Mouse (Mus musculus) intestine, embryonic 16.5 days (tissue): ENCODE measurements around the gene 5330417C22Rik. TPM values are rescaled to one million over a fixed set of nuclear protein-coding genes. Genes with fewer than 3 reads are reported as not detected.

Source experiments
- ATAC-seq: fragments of 200-750 bp; cut with Nextera tagmentation; 2 replicates; pipeline ENCODE4 v1.8.0; 2017; ENCODE audit warnings: moderate TSS enrichment, moderate library complexity
- H3K27ac ChIP-seq: fragments of 300-500 bp; sonication (generic); 2 replicates; pipeline ENCODE4 v1.5.1; 2014; ENCODE audit warnings: mild to moderate bottlenecking, low read length
- H3K27me3 ChIP-seq: fragments of 300-500 bp; sonication (generic); replicated peaks from 2 replicates; pipeline ENCODE4 v1.6.1; 2014; ENCODE audit warnings: low read length, control low read depth, mixed read lengths; ENCODE audit not compliant: control insufficient read depth, insufficient read depth
- H3K36me3 ChIP-seq: fragments of 300-500 bp; sonication (generic); 2 replicates; pipeline ENCODE4 v1.6.1; 2014; ENCODE audit warnings: low read length, control low read depth; ENCODE audit not compliant: control insufficient read depth, insufficient read depth
- H3K4me1 ChIP-seq: fragments of 300-500 bp; sonication (generic); 2 replicates; pipeline ENCODE4 v1.6.1; 2014; ENCODE audit warnings: low read length, control low read depth, mixed read lengths; ENCODE audit not compliant: control insufficient read depth, insufficient read depth
- H3K4me2 ChIP-seq: fragments of 300-500 bp; sonication (generic); 2 replicates; pipeline ENCODE4 v1.6.1; 2014; ENCODE audit warnings: low read depth, low read length, control low read depth
- H3K4me3 ChIP-seq: fragments of 300-500 bp; sonication (generic); 2 replicates; pipeline ENCODE4 v1.5.1; 2014; ENCODE audit warnings: mild to moderate bottlenecking, low read length
- H3K9ac ChIP-seq: fragments of 300-500 bp; sonication (generic); 2 replicates; pipeline ENCODE4 v1.6.1; 2014; ENCODE audit warnings: low read depth, low read length
- H3K9me3 ChIP-seq: fragments of 300-500 bp; sonication (generic); 2 replicates; pipeline ENCODE4 v1.6.1; 2016; ENCODE audit warnings: low read length, control low read depth; ENCODE audit not compliant: control insufficient read depth
- WGBS: fragments of 180-500 bp; shearing (Covaris S2); extraction: QIAGEN DNeasy Blood & Tissue Kit; methylation state at CpG from one replicate; pipeline ENCODE4 v1.1.7; 2014; 5-methylcytosine and 5-hydroxymethylcytosine counted together
- polyA plus RNA-seq: library from polyadenylated mRNA; unstranded; fragments of >200 nt; fragmentation: Nextera tagmentation; extraction: Ambion mirVana; gene quantifications from 2 replicates; pipeline ENCODE4 v1.2.1, GENCODE M21; 2015

Gene 5330417C22Rik
- polyA plus RNA-seq, 1 experiment from 2014 or later = 15.5 TPM

GRCm38 (mm10) chr3:108476761-108477619 is 59.3 kb downstream of the 5330417C22Rik start:
- Histone ChIP-seq H3K27ac (peak overlapping the region; percentile 79), H3K9ac (peak overlapping the region; percentile 34; the same call in 1 of the 2 replicates), H3K9me3 (no peaks in the 10 kb centered on the region), H3K4me3 (no peak overlapping the region), H3K4me1 (peaks cover 12% of the 10 kb centered on the region), H3K36me3 (no peaks in the 10 kb centered on the region), H3K27me3 (no peaks in the 10 kb centered on the region), H3K4me2 (peak overlapping the region; percentile 21; the same call in 1 of the 2 replicates)
- 38% methylated on average over 14 of the region's 14 CpGs for WGBS
- peak; percentile 91 for ATAC-seq

GRCm38 (mm10) chr3:108475496-108475895 is 60.8 kb downstream of the 5330417C22Rik start:
- H3K9ac ChIP-seq = no peak overlapping the region
- WGBS = 64% methylated on average over 5 of the region's 5 CpGs
- no peaks in the 10 kb centered on the region for H3K36me3 ChIP-seq
- H3K4me2 ChIP-seq = no peak overlapping the region
- H3K27ac ChIP-seq = no peak overlapping the region
- no peaks in the 10 kb centered on the region for H3K27me3 ChIP-seq
- H3K4me3 ChIP-seq = no peak overlapping the region
- H3K9me3 ChIP-seq = no peaks in the 10 kb centered on the region
- ATAC-seq = no peak
- H3K4me1 ChIP-seq = peaks cover 12% of the 10 kb centered on the region

- Histone ChIP-seq H3K27me3 (no peaks in the 10 kb centered on the region), H3K9ac (no peak overlapping the region), H3K4me1 (peaks cover 12% of the 10 kb centered on the region), H3K9me3 (no peaks in the 10 kb centered on the region), H3K4me2 (no peak overlapping the region), H3K36me3 (no peaks in the 10 kb centered on the region), H3K27ac (no peak overlapping the region), H3K4me3 (no peak overlapping the region)
- ATAC-seq = no peak
- WGBS = 80% methylated on average over 7 of the region's 7 CpGs
Measured at GRCm38 (mm10) chr3:108474969-108475368, 61.4 kb downstream of the 5330417C22Rik start.

GRCm38 (mm10) chr3:108467760-108468159 is 68.6 kb downstream of the 5330417C22Rik start:
- 47% methylated on average over 8 of the region's 8 CpGs for WGBS
- no peak overlapping the region for H3K4me3 ChIP-seq
- H3K9me3 ChIP-seq = no peaks in the 10 kb centered on the region
- no peak overlapping the region for H3K4me2 ChIP-seq
- H3K9ac ChIP-seq = no peak overlapping the region
- H3K27ac ChIP-seq = no peak overlapping the region
- H3K36me3 ChIP-seq = no peaks in the 10 kb centered on the region
- no peaks in the 10 kb centered on the region for H3K27me3 ChIP-seq
- no peaks in the 10 kb centered on the region for H3K4me1 ChIP-seq
- 0 out of 2 replicates have a peak, but pooled peaks have one; percentile 8 for ATAC-seq

- Histone ChIP-seq H3K36me3 (no peaks in the 10 kb centered on the region), H3K27me3 (no peaks in the 10 kb centered on the region), H3K9ac (no peak overlapping the region), H3K27ac (no peak overlapping the region), H3K4me3 (no peak overlapping the region), H3K4me2 (no peak overlapping the region), H3K4me1 (no peaks in the 10 kb centered on the region), H3K9me3 (no peaks in the 10 kb centered on the region)
- WGBS = 81% methylated on average over 6 of the region's 6 CpGs
- peak; percentile 45; the same call in 1 of the 2 replicates for ATAC-seq
Measured at GRCm38 (mm10) chr3:108466425-108466824, 69.9 kb downstream of the 5330417C22Rik start.

- 24% methylated on average over 10 of the region's 10 CpGs for WGBS
- Histone ChIP-seq H3K27ac (peak overlapping the region; percentile 18; the same call in 1 of the 2 replicates), H3K27me3 (no peaks in the 10 kb centered on the region), H3K9me3 (no peaks in the 10 kb centered on the region), H3K4me2 (peak overlapping the region; percentile 32), H3K4me1 (0 out of 2 replicates have a peak, but pooled peaks cover 8% of the 10 kb centered on the region), H3K9ac (peak overlapping the region; percentile 49), H3K4me3 (peak overlapping the region; percentile 11; the same call in 1 of the 2 replicates), H3K36me3 (no peaks in the 10 kb centered on the region)
- peak; percentile 95 for ATAC-seq
Measured at GRCm38 (mm10) chr3:108458866-108459265, 77.5 kb downstream of the 5330417C22Rik start.

GRCm38 (mm10) chr3:108458380-108458779 is 78.0 kb downstream of the 5330417C22Rik start:
- Histone ChIP-seq H3K36me3 (no peaks in the 10 kb centered on the region), H3K9me3 (no peaks in the 10 kb centered on the region), H3K4me2 (peak overlapping the region; percentile 32), H3K4me1 (0 out of 2 replicates have a peak, but pooled peaks cover 8% of the 10 kb centered on the region), H3K27me3 (no peaks in the 10 kb centered on the region), H3K27ac (peak overlapping the region; percentile 18; the same call in 1 of the 2 replicates), H3K4me3 (peak overlapping the region; percentile 11; the same call in 1 of the 2 replicates), H3K9ac (peak overlapping the region; percentile 49)
- WGBS = 57% methylated on average over 14 of the region's 14 CpGs
- peak; percentile 58 for ATAC-seq

- Histone ChIP-seq H3K4me2 (no peak overlapping the region), H3K27me3 (no peaks in the 10 kb centered on the region), H3K4me3 (no peak overlapping the region), H3K36me3 (no peaks in the 10 kb centered on the region), H3K9me3 (no peaks in the 10 kb centered on the region), H3K4me1 (0 out of 2 replicates have a peak, but pooled peaks cover 8% of the 10 kb centered on the region), H3K9ac (no peak overlapping the region), H3K27ac (no peak overlapping the region)
- no peak for ATAC-seq
- 76% methylated on average over 1 of the region's 1 CpGs for WGBS
Measured at GRCm38 (mm10) chr3:108454172-108454571, 82.2 kb downstream of the 5330417C22Rik start.

- Histone ChIP-seq H3K36me3 (no peaks in the 10 kb centered on the region), H3K9me3 (no peaks in the 10 kb centered on the region), H3K27ac (no peak overlapping the region), H3K27me3 (no peaks in the 10 kb centered on the region), H3K4me3 (no peak overlapping the region), H3K9ac (no peak overlapping the region), H3K4me2 (no peak overlapping the region), H3K4me1 (no peaks in the 10 kb centered on the region)
- ATAC-seq = no peak
- WGBS = 88% methylated on average over 2 of the region's 2 CpGs
Measured at GRCm38 (mm10) chr3:108451969-108452368, 84.4 kb downstream of the 5330417C22Rik start.
